Comparison of ENCODE assay signal across 7 mouse cellular contexts in the genomic region with DNA sequence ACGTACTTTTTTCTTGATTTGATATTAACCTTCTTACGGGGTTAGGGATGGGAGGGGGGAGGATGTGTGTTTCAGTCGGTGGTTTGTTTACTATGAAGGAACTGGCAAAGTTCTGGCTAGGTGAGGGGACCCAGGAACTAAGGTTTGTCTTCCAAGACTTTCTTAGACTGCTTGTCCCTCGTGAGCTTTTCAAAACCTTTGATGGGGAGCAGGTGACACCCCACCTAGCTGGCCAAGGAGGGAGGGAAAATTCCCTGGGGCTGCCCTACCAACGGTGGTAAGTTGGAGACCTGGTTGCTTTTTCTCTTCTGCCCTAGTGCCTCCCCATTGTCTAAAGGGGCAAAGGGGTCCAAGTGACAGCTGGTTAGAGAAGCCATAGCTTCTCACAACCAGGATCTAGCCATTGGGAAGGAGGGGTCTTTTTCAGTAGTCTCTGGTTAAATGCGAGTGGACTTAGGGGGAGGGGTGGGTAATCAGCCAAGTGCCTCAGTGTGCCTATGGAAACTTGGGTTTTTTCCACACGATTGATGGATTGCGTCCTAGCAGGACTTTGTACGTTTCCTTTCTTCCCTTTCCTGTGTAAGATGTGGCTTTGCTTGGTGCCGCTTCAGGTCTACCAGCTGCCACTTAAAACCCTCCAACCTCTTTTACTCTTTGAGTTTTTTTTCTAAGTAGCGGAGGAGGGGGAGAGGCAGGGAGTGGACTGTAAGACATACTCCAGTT. TPM values are rescaled to one million over a fixed set of nuclear protein-coding genes. Genes with fewer than 3 reads are reported as not detected.
A peak's percentile ranks its signal among the peaks of the same experiment; 100 is the strongest.
DNase-seq lines count a peak whose midpoint lies in the region; ATAC-seq and TF ChIP-seq lines count a peak whose summit lies in the region.

No protein-coding gene starts in this region.

- no peaks in the 10 kb centered on the region for H3K36me3 ChIP-seq in spleen, adult 2 months (ENCODE audit: control insufficient read depth, insufficient read depth, low read length)
- H3K36me3 ChIP-seq in embryonic facial prominence, embryonic 15.5 days, result 0 out of 2 replicates have a peak, but pooled peaks cover 3% of the 10 kb centered on the region
- H3K36me3 ChIP-seq in kidney, embryonic 16.5 days (ENCODE audit: insufficient read depth, low read length), result no peaks in the 10 kb centered on the region
- no peaks in the 10 kb centered on the region for H3K36me3 ChIP-seq in neural tube, embryonic 14.5 days (ENCODE audit: control insufficient read depth, insufficient read depth, low read length)

- peak overlapping the region; percentile 91 for H3K9ac ChIP-seq in embryonic facial prominence, embryonic 15.5 days
- peak overlapping the region; percentile 100 for H3K9ac ChIP-seq in kidney, embryonic 16.5 days (replicated peaks; ENCODE audit: low read length)
- peak overlapping the region; percentile 99 for H3K9ac ChIP-seq in neural tube, embryonic 14.5 days (replicated peaks; ENCODE audit: low read depth, low read length)

- WGBS in spleen, adult 2 months, result 12% methylated on average over 11 of the region's 11 CpGs
- 6% methylated on average over 11 of the region's 11 CpGs for WGBS in embryonic facial prominence, embryonic 15.5 days
- WGBS in kidney, embryonic 16.5 days, result 6% methylated on average over 11 of the region's 11 CpGs
- 5% methylated on average over 11 of the region's 11 CpGs for whole genome bisulfite sequencing in neural tube, embryonic 14.5 days

- no peak overlapping the region; the same call in 1 of the 2 replicates for H3K27ac ChIP-seq in spleen, adult 2 months (ENCODE audit: insufficient read depth, low read length)
- H3K27ac ChIP-seq in embryonic facial prominence, embryonic 15.5 days (replicated peaks), result peak overlapping the region; percentile 97
- peak overlapping the region; percentile 98 for H3K27ac ChIP-seq in kidney, embryonic 16.5 days (ENCODE audit: low read length)
- peak overlapping the region; percentile 53; the same call in 1 of the 2 replicates for H3K27ac ChIP-seq in neural tube, embryonic 14.5 days (ENCODE audit: low read depth, low read length)

- TF ChIP-seq CTCF in spleen, adult 2 months (IDR thresholded peaks at IDR 0.05; ENCODE audit: extremely low read depth, insufficient read depth, insufficient read length, insufficient replicate concordance), result no peak

- peak overlapping the region; percentile 17 for H3K4me3 ChIP-seq in spleen, adult 2 months (ENCODE audit: extremely low read depth, insufficient read depth, insufficient read length)
- H3K4me3 ChIP-seq in embryonic facial prominence, embryonic 15.5 days (replicated peaks), result peak overlapping the region; percentile 81
- peak overlapping the region; percentile 79 for H3K4me3 ChIP-seq in kidney, embryonic 16.5 days (ENCODE audit: low read length)
- peak overlapping the region; percentile 75 for H3K4me3 ChIP-seq in neural tube, embryonic 14.5 days (ENCODE audit: low read depth, low read length)

- DNase-seq in spleen, adult 2 months (ENCODE audit: low read depth in 1 of 2, low spot score in 2 of 2), result no peak
- no peak for DNase-seq in spleen, postnatal 14 days (ENCODE audit: low spot score in 2 of 2)
- no peak for DNase-seq in cerebellum, adult 11 months
- DNase-seq in layer of hippocampus, postnatal 25 days (ENCODE audit: extremely low spot score in 1 of 2, low spot score in 1 of 2), result no peak

- TF ChIP-seq POLR2A in spleen, adult 2 months (IDR thresholded peaks at IDR 0.05; ENCODE audit: low read depth, low read length), result no peak

- peaks cover 2% of the 10 kb centered on the region; the same call in 1 of the 2 replicates for H3K4me1 ChIP-seq in spleen, adult 2 months (ENCODE audit: control insufficient read depth, insufficient read depth, insufficient read length)
- peaks cover 32% of the 10 kb centered on the region for H3K4me1 ChIP-seq in embryonic facial prominence, embryonic 15.5 days
- H3K4me1 ChIP-seq in kidney, embryonic 16.5 days (ENCODE audit: insufficient read depth, low read length), result peaks cover 43% of the 10 kb centered on the region
- H3K4me1 ChIP-seq in neural tube, embryonic 14.5 days (ENCODE audit: control insufficient read depth, insufficient read depth, low read length), result peaks cover 28% of the 10 kb centered on the region

- H3K9me3 ChIP-seq in embryonic facial prominence, embryonic 15.5 days (replicated peaks), result no peaks in the 10 kb centered on the region
- no peaks in the 10 kb centered on the region for H3K9me3 ChIP-seq in kidney, embryonic 16.5 days (ENCODE audit: low read length)
- H3K9me3 ChIP-seq in neural tube, embryonic 14.5 days (ENCODE audit: control insufficient read depth, low read length), result no peaks in the 10 kb centered on the region

- ATAC-seq in embryonic facial prominence, embryonic 15.5 days (ENCODE audit: insufficient number of reproducible peaks, low FRiP score, low TSS enrichment, low read depth), result no peak
- no peak for ATAC-seq in kidney, embryonic 16.5 days (ENCODE audit: low FRiP score, low TSS enrichment)
- no peak for ATAC-seq in neural tube, embryonic 14.5 days (ENCODE audit: low read depth)

- peaks cover 17% of the 10 kb centered on the region for H3K27me3 ChIP-seq in spleen, adult 2 months (ENCODE audit: control insufficient read depth, insufficient read depth, low read length)
- no peaks in the 10 kb centered on the region for H3K27me3 ChIP-seq in embryonic facial prominence, embryonic 15.5 days
- no peaks in the 10 kb centered on the region for H3K27me3 ChIP-seq in kidney, embryonic 16.5 days (ENCODE audit: insufficient read depth, low read length)
- H3K27me3 ChIP-seq in neural tube, embryonic 14.5 days (ENCODE audit: control insufficient read depth, insufficient read depth, low read length), result no peaks in the 10 kb centered on the region

- peak overlapping the region; percentile 97 for H3K4me2 ChIP-seq in embryonic facial prominence, embryonic 15.5 days (replicated peaks)
- peak overlapping the region; percentile 97 for H3K4me2 ChIP-seq in kidney, embryonic 16.5 days (replicated peaks; ENCODE audit: low read depth, low read length)
- peak overlapping the region; percentile 99 for H3K4me2 ChIP-seq in neural tube, embryonic 14.5 days (ENCODE audit: low read depth, low read length)

RNA-seq across cellular contexts. Expression of a gene that starts 1.4 kb away (rescaled TPM):
- polyA plus RNA-seq in spleen, adult 2 months (2012; rRNA removed), result 14.3 and 25.4 TPM in 2 replicates
- polyA plus RNA-seq in embryonic facial prominence, embryonic 15.5 days (2015; fragmentation: Nextera tagmentation; extraction: Ambion mirVana), result 553 and 582 TPM in 2 replicates
- 521 and 528 TPM in 2 replicates for polyA plus RNA-seq in kidney, embryonic 16.5 days (2015; fragmentation: Nextera tagmentation; extraction: Ambion mirVana)
- 45.6 and 126 TPM in 2 replicates for polyA plus RNA-seq in neural tube, embryonic 14.5 days (2014; fragmentation: Nextera tagmentation; extraction: Ambion mirVana)
- total RNA-seq in layer of hippocampus, postnatal 25 days (2021), result 100 to 1,000 TPM; 101 to 108 TPM

RNA-seq across cellular contexts. Expression of a gene that starts 12.0 kb away (rescaled TPM):
- 0.39 and 1.0 TPM in 2 replicates for polyA plus RNA-seq in spleen, adult 2 months (2012; rRNA removed)
- polyA plus RNA-seq in embryonic facial prominence, embryonic 15.5 days (2015; fragmentation: Nextera tagmentation; extraction: Ambion mirVana), result 0.14 and 0.37 TPM in 2 replicates
- polyA plus RNA-seq in kidney, embryonic 16.5 days (2015; fragmentation: Nextera tagmentation; extraction: Ambion mirVana), result not detected in 2 replicates
- not detected in 2 replicates for polyA plus RNA-seq in neural tube, embryonic 14.5 days (2014; fragmentation: Nextera tagmentation; extraction: Ambion mirVana)
- total RNA-seq in layer of hippocampus, postnatal 25 days (2021), result not detected

RNA-seq across cellular contexts. Expression of a gene that starts 33.0 kb away (rescaled TPM):
- polyA plus RNA-seq in spleen, adult 2 months (2012; rRNA removed), result 57.3 and 78.9 TPM in 2 replicates
- polyA plus RNA-seq in embryonic facial prominence, embryonic 15.5 days (2015; fragmentation: Nextera tagmentation; extraction: Ambion mirVana), result 58.7 and 71.7 TPM in 2 replicates
- polyA plus RNA-seq in kidney, embryonic 16.5 days (2015; fragmentation: Nextera tagmentation; extraction: Ambion mirVana), result 51.7 and 52.5 TPM in 2 replicates
- polyA plus RNA-seq in neural tube, embryonic 14.5 days (2014; fragmentation: Nextera tagmentation; extraction: Ambion mirVana), result 45.9 and 46.2 TPM in 2 replicates
- total RNA-seq in layer of hippocampus, postnatal 25 days (2021), result 10 to 100 TPM; 17.2 to 17.3 TPM

RNA-seq across cellular contexts. Expression of a gene that starts 45.3 kb away (rescaled TPM):
- polyA plus RNA-seq in spleen, adult 2 months (2012; rRNA removed), result 85.7 and 97.2 TPM in 2 replicates
- polyA plus RNA-seq in embryonic facial prominence, embryonic 15.5 days (2015; fragmentation: Nextera tagmentation; extraction: Ambion mirVana), result 197 and 205 TPM in 2 replicates
- 254 and 260 TPM in 2 replicates for polyA plus RNA-seq in kidney, embryonic 16.5 days (2015; fragmentation: Nextera tagmentation; extraction: Ambion mirVana)
- polyA plus RNA-seq in neural tube, embryonic 14.5 days (2014; fragmentation: Nextera tagmentation; extraction: Ambion mirVana), result 169 and 183 TPM in 2 replicates
- 10 to 100 TPM; 71.9 to 74.9 TPM for total RNA-seq in layer of hippocampus, postnatal 25 days (2021)

Comparison
In these comparisons a context has a peak if more than half of its experiments do, and no peak if none do; other contexts are left out.
1. H3K4me3 ChIP-seq: peak in every context shown above with its lines; median percentile 81 in embryonic facial prominence, embryonic 15.5 days; 79 in kidney, embryonic 16.5 days; 75 in neural tube, embryonic 14.5 days; 17 in spleen, adult 2 months.